Mouse (Mus musculus): ENCODE measurements around the gene Sost. TPM values are rescaled to one million over a fixed set of nuclear protein-coding genes. Genes with fewer than 3 reads are reported as not detected.

Sost gene
- total RNA-seq, 2 experiments from 2014 or later: not detected

DNA sequence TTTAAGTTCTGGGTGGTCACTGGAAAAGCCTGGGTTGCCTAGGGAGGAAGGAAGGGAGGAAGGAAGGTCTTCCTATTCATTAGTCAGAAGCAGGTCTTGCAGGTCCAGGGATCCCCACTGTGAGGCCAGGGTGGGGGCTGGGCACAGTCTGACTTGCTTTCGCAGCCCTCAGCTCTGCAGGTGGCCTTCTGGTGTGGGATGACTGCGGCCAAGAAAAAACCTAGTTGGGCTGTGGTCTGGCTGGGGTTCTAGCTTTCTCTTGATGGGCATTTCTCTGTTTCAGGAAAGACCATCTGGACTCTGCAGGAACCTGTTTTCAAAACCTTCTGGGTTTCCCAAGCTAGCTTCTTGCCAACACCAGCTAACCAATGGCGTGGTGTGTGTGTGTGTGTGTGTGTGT, 23.8 kb downstream of the Sost start:
- DNase-seq: no peak

DNA sequence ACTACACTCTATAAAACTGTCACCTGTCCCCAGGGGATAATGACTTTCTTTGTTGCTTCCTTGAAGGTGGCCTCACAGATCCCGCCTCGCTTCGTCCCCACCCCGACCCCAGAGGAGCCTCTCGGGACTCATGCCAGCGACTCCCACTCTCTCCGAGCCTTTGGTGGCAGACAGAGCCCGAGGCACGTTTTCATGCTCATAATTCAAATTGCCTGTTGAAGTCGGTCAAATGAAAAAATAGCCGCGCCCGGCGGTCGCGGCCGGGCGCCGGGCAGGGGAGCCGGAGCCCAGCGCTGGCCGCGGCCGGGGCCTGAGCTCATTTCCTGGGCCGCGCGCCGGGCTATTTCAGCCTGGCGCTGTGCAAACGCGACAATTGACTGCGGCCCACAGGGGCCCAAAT, 29.7 kb downstream of the Sost start:
- DNase-seq: no peak

DNA sequence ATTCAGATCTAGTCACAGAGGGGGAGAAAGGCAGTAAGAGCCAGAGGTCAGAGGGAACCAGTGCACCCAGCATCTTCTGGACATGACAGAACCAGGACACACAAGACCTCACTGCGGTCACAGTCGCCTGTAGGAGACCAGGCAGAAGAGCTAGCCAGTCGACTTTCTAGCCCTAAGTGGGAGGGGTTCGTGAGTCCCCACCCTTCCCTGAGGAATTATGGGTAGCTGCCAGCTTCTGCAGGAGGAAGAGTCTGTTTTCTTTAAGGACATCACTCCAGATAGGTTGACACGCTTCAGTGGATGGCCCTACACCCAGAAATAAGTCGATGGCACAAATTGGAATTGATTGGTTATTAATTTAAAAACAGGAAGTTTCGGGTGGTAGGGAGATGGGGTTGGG, 30.4 kb downstream of the Sost start:
- no peak for DNase-seq

DNA sequence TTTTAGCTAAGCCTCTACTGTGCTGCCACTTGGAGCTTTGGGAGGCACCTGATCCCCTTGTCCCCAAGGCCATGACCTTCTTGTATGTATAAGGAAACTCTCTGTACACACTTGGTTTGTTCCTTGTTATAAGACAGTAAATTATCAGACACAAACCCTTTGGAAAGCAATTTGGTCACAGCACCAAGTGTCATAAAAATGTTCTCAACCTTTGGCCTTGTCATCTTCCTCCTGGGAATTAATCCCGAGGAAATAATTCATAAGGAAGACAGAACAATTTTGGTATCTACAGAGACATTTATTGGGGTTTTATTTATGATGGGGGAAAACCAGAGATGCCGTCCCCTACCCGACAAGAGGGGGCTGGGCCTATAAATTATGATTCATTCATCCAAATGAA, 31.1 kb downstream of the Sost start:
- DNase-seq: no peak

DNA sequence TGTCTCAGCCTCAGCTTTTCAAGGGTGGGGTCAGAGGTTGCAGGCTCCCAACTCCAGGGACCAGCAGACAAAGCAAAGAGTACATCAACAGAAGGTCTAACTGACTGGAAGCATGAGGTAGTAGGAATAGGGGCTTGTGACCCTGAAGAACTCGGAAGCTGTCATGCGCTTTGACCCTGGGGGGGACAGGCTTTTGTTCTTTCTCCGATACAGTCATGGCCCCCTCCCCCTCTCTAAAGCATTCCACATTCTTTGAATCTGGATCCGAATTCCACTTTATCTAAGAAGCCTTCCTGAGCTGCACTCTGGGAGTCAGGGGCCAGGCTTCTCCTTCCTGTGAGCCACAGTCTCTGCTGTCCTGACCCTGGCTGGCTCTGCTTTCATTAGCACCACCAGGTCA, 34.8 kb downstream of the Sost start:
- no peak for DNase-seq

DNA sequence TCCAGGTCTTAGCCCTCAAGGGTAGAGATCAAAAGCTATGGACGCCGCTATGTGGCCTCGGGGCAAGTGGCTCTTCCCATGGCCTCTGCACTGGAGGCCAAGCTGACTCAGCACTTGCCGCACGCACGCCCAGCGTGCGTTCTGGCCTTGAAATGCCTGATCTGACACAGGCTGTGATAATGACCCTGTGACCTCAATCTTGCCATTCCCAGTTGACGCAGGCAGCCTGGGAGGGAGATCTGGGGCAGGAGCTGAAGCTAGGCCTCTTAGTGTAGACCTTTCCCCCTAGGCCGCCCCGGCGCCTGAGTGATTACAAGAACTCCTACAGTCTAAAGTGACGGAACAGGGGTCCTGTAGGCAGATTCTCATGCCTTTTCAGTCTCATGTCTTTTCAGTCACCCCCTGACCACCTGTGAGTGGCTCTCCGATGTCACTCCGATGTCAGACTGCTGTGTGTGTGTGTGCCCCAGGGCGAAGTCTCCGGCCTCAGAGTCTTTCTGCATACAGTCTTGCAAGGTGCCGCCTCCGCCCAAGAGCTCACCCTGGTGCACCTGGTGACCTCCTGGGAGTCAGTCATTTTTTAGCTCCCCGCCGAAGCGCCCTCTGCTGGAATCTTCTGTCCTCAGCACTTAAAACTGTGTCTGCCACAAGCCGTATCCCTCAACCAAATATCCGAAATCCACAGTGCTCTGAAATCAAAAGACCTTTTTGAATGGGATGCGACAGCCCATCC, 38.6 kb downstream of the Sost start:
- no peak for DNase-seq

DNA sequence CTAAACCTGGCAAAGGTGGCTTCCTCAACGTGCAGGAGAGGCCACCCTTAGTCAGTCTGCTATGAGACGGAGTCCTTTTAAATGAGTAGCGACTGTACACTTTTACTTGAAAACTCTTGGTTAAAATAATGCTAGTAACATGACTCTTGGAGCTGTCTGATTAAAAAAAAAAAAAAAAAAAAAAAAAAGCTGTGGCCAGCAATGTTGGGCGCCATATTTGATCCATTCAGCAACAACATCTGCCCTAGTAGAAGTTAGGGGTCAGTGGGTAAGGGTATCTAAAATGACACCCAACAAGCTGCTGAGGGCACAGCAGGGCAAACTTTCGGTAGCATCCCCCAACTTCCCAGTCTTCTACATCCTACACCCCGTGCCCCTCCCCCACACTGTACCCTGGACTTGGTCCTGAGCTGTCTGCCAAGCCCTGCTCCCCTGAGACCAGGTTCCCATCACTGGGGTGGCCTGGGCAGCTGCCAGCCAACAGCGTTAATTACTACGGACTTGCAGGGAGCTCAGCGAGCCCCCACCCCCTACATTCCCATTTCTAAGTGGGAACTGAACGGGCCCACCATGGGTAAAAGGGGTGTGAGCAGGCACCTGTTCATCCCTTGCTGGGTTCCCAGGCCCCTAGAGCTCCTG, 39.7 kb downstream of the Sost start:
- DNase-seq: no peak

DNA sequence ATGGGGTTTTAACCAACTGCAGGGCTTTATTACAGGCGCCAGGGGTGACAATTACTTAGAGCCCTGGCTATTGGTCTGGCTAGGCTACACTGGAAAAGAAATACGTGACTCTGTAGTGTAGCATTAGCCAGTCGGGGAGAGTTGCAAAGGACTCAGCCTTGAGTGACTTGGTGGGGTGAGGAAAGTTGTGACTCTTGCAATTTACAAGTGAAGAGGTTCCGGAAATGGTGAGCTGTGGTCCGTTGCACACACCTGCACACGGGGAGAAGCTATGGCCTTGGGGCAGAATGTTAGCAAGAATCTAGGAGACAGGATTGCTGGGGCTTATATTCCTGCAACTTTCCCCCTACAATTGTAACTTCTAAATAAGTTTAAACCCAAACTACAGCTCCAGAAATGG, 41.2 kb downstream of the Sost start:
- DNase-seq: no peak

DNA sequence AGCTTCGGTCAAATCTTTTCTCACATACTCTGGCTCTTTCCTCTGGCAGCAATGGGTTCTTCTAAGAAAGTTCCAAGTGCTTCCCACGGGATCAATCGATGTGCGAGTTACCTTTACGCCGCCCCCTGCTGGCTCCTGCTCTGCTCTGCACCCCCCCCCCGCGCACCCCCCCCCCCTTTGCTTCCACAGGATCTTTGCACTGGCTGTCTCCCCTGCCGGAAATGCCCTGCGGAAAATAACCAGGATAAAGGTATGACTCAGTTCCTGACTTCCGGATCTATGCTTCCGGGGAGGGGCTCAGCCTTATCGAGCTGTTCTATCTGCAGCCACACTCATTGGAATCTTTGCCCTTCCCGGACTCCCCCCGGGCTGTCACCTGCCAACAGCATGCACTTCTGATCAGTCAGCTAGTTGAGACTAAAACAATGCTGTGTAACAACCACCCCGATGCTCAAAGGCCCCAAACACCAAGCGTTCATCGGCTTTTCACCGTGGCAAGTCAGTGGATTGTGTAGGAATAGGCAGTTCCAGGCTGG, 42.3 kb downstream of the Sost start:
- DNase-seq: no peak

DNA sequence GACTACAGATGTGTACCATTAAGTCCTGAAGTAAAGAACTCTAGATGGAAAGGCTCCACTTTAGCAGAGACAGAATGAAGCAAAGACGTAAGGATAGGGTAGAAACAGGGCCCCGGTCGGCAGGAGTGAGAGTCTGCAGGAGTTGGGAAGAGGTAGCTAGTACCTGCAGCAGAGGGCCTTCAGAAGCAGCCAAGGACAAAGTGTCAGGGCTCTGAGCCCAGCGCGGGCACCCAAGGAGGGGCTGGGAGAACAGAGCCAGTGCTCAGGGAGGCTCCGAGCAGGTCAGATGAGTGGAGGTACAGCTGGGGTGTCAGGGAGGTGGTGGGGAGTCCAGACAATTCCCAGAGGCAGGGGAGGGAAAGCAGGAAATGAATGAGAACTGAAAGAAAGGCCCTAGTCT, 42.8 kb downstream of the Sost start:
- DNase-seq: no peak

DNA sequence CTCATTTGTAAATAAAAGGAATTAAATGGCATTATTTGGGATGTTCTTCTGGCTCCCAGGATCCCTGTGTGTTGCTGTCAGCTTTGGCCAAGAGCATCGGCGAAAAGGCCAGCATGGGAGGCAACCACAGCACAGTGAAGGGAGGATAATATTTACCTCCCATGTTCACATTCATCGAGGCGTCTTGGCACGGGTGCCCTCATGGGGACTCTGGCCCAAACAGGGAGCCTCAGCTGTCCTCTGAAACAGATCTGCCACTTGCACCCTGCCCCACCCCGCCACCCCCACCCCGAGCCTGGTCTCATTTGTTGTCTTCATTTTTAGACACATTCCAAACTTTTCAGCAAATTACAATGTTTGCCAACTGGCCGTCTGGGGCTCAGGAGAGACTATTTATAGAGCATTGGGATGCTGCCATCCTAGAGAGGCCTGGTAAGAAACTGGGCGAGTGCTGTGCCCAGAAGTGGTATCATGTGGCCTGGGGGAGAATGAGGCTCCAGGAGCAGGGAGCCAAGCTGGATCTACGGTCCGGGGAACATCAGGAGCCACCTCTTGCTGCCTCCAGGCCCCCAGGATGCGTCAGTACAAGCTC, 45.4 kb downstream of the Sost start:
- no peak for DNase-seq

DNA sequence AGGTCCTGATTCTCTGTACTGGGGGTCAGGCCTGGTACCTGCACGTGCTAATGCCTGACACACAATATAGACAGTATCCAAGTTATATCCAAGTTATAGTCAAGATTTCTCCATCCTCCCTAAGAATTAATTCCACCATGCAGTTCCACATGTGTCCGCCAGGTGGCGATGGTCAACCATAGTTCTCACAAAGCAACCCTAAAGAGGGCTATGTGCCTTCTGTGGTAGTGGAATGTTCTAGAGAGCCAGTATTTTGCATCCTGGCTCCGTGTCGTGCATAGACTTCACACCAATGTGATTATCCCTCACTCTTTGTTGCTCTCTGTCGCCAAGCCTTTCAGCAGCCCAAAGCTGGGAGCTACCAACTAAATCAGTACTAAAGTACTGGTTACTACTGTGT, 47.2 kb downstream of the Sost start:
- peak; percentile 75 to 80 for DNase-seq

DNA sequence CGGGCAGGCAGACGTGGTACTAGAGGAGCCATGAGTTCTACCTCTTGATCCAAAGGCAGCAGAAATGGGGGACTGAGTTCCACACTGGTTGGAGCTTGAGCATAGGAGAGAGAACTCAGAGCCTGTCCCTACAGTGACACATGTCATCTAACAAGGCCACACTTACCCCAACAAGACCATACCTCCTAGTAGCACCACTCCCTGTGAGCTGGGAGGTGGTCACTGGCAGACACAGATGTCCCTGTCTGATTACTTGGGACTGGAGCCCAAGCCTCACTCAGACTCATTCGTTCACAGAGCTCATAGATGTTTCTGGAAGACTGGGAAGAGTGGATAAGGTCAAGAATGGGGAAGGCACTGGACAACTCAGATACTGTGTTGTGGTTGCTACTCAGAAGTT, 48.2 kb downstream of the Sost start:
- DNase-seq: no peak

DNA sequence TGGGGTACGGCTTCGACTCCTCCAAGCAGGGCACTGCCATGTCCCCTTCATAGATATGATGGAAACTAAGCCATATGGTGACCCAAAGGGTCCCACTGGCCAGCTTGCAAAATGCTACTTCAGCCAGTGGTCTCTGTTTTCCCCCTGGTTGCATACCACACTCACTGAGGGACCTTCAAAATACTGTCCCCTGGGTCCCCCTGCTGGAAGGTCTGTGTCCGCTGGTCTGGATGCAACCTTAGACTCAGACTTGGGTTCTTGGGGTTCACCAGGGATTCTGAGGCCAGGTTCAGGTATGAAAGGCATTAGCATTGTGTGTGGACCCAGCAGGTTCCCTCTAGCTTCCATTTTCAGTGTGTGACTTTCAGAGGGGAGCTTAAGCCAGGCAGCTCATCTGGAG, 50.0 kb downstream of the Sost start:
- DNase-seq: no peak

DNA sequence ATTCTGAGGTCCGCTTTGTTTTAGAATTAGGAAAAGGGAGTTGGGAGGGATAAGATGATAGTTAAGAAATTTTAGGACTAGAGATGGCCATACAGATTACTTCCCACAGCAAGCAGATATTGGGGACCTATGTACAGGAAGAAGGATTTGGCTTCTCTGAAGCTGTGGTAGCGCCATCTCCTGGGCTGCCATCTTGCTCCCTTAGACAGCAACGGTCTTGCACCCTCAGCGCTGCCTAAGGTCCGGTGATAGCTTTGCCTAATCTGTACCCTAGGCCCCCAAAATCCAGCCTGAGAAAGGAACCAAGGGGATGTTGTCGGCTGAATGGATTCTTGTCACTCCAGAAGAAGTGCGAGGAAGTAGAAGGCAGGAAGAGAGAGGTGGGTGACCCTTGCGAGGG, 53.2 kb downstream of the Sost start:
- no peak for DNase-seq

Other genes with a start within 250 kb of the Sost start
- gene Dhx8, start 234.1 kb downstream of the Sost start, total RNA-seq (2021): 10 to 100 TPM; 35.6 to 40.4 TPM
- gene Etv4, start 181.6 kb downstream of the Sost start, total RNA-seq (2021): 10 to 100 TPM; 15.1 to 16.3 TPM
- gene Meox1, start 72.6 kb downstream of the Sost start, total RNA-seq (2021): under 1 TPM; 0.43 to 0.50 TPM
- gene Cfap97d1, start 17.3 kb upstream of the Sost start, total RNA-seq (2021): not detected
- 100 to 1,000 TPM; 138 to 158 TPM for gene Dusp3, start 20.0 kb upstream of the Sost start, total RNA-seq (2021)
- gene Mpp3, start 61.4 kb upstream of the Sost start, total RNA-seq (2021): 10 to 100 TPM; 88.5 to 90.2 TPM
- not detected for gene Cd300lg, start 74.5 kb upstream of the Sost start, total RNA-seq (2021)
- 100 to 1,000 TPM; 138 to 139 TPM for gene Mpp2, start 121.5 kb upstream of the Sost start, total RNA-seq (2021)
- gene Ppy, start 134.3 kb upstream of the Sost start, total RNA-seq (2021): not detected
- not detected for gene Pyy, start 140.8 kb upstream of the Sost start, total RNA-seq (2021)
- not detected for gene Nags, start 178.5 kb upstream of the Sost start, total RNA-seq (2021)
- gene Tmem101, start 189.4 kb upstream of the Sost start, total RNA-seq (2021): 10 to 100 TPM; 29.5 to 30.6 TPM
- 10 to 100 TPM; 59.4 to 60.8 TPM for gene Lsm12, start 218.3 kb upstream of the Sost start, total RNA-seq (2021)
- 10 to 100 TPM; 52.0 to 58.5 TPM for gene G6pc3, start 222.6 kb upstream of the Sost start, total RNA-seq (2021)